7 mouse cellular contexts compared by ENCODE assay signal in genomic region chr6:37429849-37430470, GRCm38 (mm10). TPM values are rescaled to one million over a fixed set of nuclear protein-coding genes. Genes with fewer than 3 reads are reported as not detected.
DNase-seq lines count a peak whose midpoint lies in the region; ATAC-seq lines count a peak whose summit lies in the region.

No protein-coding gene starts in this region.

- no peak for DNase-seq in kidney, adult 11 months
- DNase-seq in ZHBTc4 (ENCODE audit: low read depth, low spot score), result peak; percentile 47
- no peak for DNase-seq in layer of hippocampus, postnatal 10 days (ENCODE audit: low spot score in 2 of 2)

- H3K9me3 ChIP-seq in kidney, embryonic 14.5 days (ENCODE audit: control insufficient read depth, low read length), result no peaks in the 10 kb centered on the region
- H3K9me3 ChIP-seq in embryonic facial prominence, embryonic 13.5 days, result no peaks in the 10 kb centered on the region
- no peaks in the 10 kb centered on the region for H3K9me3 ChIP-seq in liver, embryonic 12.5 days (replicated peaks)

- WGBS in kidney, embryonic 14.5 days, result 74% methylated on average over 3 of the region's 3 CpGs
- WGBS in embryonic facial prominence, embryonic 13.5 days, result 88% methylated on average over 3 of the region's 3 CpGs
- 89% methylated on average over 3 of the region's 3 CpGs for WGBS in liver, embryonic 12.5 days (ENCODE audit: insufficient replicate concordance)

- H3K27ac ChIP-seq in kidney, embryonic 14.5 days (ENCODE audit: low read depth, low read length), result peak overlapping the region; percentile 98
- H3K27ac ChIP-seq in embryonic facial prominence, embryonic 13.5 days, result peak overlapping the region; percentile 95
- H3K27ac ChIP-seq in liver, embryonic 12.5 days, result peak overlapping the region; percentile 76; the same call in 1 of the 2 replicates

- H3K4me3 ChIP-seq in kidney, embryonic 14.5 days (ENCODE audit: low read length), result no peak overlapping the region
- no peak overlapping the region for H3K4me3 ChIP-seq in embryonic facial prominence, embryonic 13.5 days
- H3K4me3 ChIP-seq in liver, embryonic 12.5 days, result no peak overlapping the region

- H3K36me3 ChIP-seq in kidney, embryonic 14.5 days (ENCODE audit: control insufficient read depth, insufficient read depth, low read length), result peaks cover 4% of the 10 kb centered on the region; the same call in 1 of the 2 replicates
- H3K36me3 ChIP-seq in embryonic facial prominence, embryonic 13.5 days, result peaks cover 16% of the 10 kb centered on the region
- no peaks in the 10 kb centered on the region for H3K36me3 ChIP-seq in liver, embryonic 12.5 days

- H3K4me2 ChIP-seq in kidney, embryonic 14.5 days (replicated peaks; ENCODE audit: low read depth, low read length), result peak overlapping the region; percentile 33
- peak overlapping the region; percentile 55 for H3K4me2 ChIP-seq in embryonic facial prominence, embryonic 13.5 days
- peak overlapping the region; percentile 35; the same call in 1 of the 2 replicates for H3K4me2 ChIP-seq in liver, embryonic 12.5 days

- no peaks in the 10 kb centered on the region for H3K27me3 ChIP-seq in kidney, embryonic 14.5 days (ENCODE audit: control insufficient read depth, insufficient read depth, low read length)
- H3K27me3 ChIP-seq in embryonic facial prominence, embryonic 13.5 days, result no peaks in the 10 kb centered on the region
- H3K27me3 ChIP-seq in liver, embryonic 12.5 days (replicated peaks), result no peaks in the 10 kb centered on the region

- no peak for ATAC-seq in kidney, embryonic 14.5 days (ENCODE audit: low FRiP score, low TSS enrichment)
- ATAC-seq in embryonic facial prominence, embryonic 13.5 days (ENCODE audit: insufficient number of reproducible peaks, insufficient read depth, low FRiP score, low TSS enrichment, low read depth), result no peak
- ATAC-seq in liver, embryonic 12.5 days, result no peak
- ATAC-seq in megakaryocyte progenitor cell, adult 5-6 weeks (replicated peaks; ENCODE audit: poor library complexity), result no peak

- H3K4me1 ChIP-seq in kidney, embryonic 14.5 days (ENCODE audit: control insufficient read depth, insufficient read depth, low read length), result peaks cover 57% of the 10 kb centered on the region
- peaks cover 64% of the 10 kb centered on the region for H3K4me1 ChIP-seq in embryonic facial prominence, embryonic 13.5 days
- H3K4me1 ChIP-seq in liver, embryonic 12.5 days, result peaks cover 53% of the 10 kb centered on the region

- H3K9ac ChIP-seq in kidney, embryonic 14.5 days (ENCODE audit: low read depth, low read length), result peak overlapping the region; percentile 29; the same call in 1 of the 2 replicates
- H3K9ac ChIP-seq in embryonic facial prominence, embryonic 13.5 days, result no peak overlapping the region
- no peak overlapping the region for H3K9ac ChIP-seq in liver, embryonic 12.5 days

RNA-seq across cellular contexts. Expression of gene Creb3l2, which starts 12.0 kb away (rescaled TPM):
- polyA plus RNA-seq in kidney, embryonic 14.5 days (2014; fragmentation: Nextera tagmentation; extraction: Ambion mirVana), result 21.3 and 34.2 TPM in 2 replicates
- polyA plus RNA-seq in embryonic facial prominence, embryonic 13.5 days (2015; fragmentation: Nextera tagmentation; extraction: Ambion mirVana), result 26.9 and 29.0 TPM in 2 replicates
- 5.0 and 5.1 TPM in 2 replicates for polyA plus RNA-seq in liver, embryonic 12.5 days (2016; fragmentation: Nextera tagmentation; extraction: Ambion mirVana)
- total RNA-seq in layer of hippocampus, postnatal 10 days (2021), result 1 to 10 TPM; 6.5 to 7.5 TPM
- 9.3 and 11.2 TPM in 2 replicates for total RNA-seq in megakaryocyte progenitor cell, adult 5-6 weeks (2015)
- total RNA-seq in megakaryocyte progenitor cell, adult 5-6 weeks (2017), result 2.2 and 2.9 TPM in 2 replicates
